Mouse (Mus musculus) MEL (cell line): Measurements from ENCODE around the gene Frg2f1.

Source experiments
- CHD2 ChIP-seq: IDR thresholded peaks from 2 replicates; pipeline ENCODE4 v1.6.1; 2011; ENCODE audit warnings: low read length, improper control_type of control experiment
- CTCF ChIP-seq, 3 experiments: IDR thresholded peaks in 2 of 3; conservative IDR thresholded peaks in 1 of 3; 2 replicates each; pipeline ENCODE4 v1.5.1; 2011 to 2012; ENCODE audit warnings: low read length in 3 of 3, low read depth in 2 of 3, mild to moderate bottlenecking in 2 of 3, improper control_type of control experiment in 1 of 3, inconsistent platforms in 1 of 3, mixed read lengths in 1 of 3, moderate library complexity in 1 of 3; ENCODE audit not compliant: control insufficient read depth in 1 of 3, insufficient read depth in 1 of 3, poor library complexity in 1 of 3, severe bottlenecking in 1 of 3
- EP300 ChIP-seq, 2 experiments: IDR thresholded peaks; 2 replicates each; pipeline ENCODE4 v1.6.1; 2011; ENCODE audit warnings: improper control_type of control experiment in 2 of 2, low read length in 2 of 2, low read depth in 1 of 2, mild to moderate bottlenecking in 1 of 2
- HCFC1 ChIP-seq: IDR thresholded peaks from 2 replicates; pipeline ENCODE4 v1.6.1; 2012; ENCODE audit warnings: low read depth, mild to moderate bottlenecking, inconsistent platforms, low read length, improper control_type of control experiment, moderate library complexity
- MYC ChIP-seq: IDR thresholded peaks from 2 replicates; pipeline ENCODE4 v1.6.1; 2011; ENCODE audit warnings: low read depth, mild to moderate bottlenecking, low read length, improper control_type of control experiment, moderate library complexity
- NRF1 ChIP-seq: IDR thresholded peaks from 2 replicates; pipeline ENCODE4 v1.6.1; 2014; ENCODE audit warnings: low read depth, mild to moderate bottlenecking, inconsistent platforms, low read length, improper control_type of control experiment, moderate library complexity; ENCODE audit not compliant: poor library complexity, insufficient read depth, severe bottlenecking
- POLR2A ChIP-seq, 2 experiments: IDR thresholded peaks; 2 replicates each; pipeline ENCODE4 v1.6.1; 2011 to 2012; ENCODE audit warnings: low read length in 2 of 2, mild to moderate bottlenecking in 2 of 2, control low read depth in 1 of 2, improper control_type of control experiment in 1 of 2, low read depth in 1 of 2, moderate library complexity in 1 of 2; ENCODE audit not compliant: control insufficient read depth in 1 of 2, insufficient read depth in 1 of 2, poor library complexity in 1 of 2
- RAD21 ChIP-seq: IDR thresholded peaks from 2 replicates; pipeline ENCODE4 v1.6.1; 2011; ENCODE audit warnings: mild to moderate bottlenecking, low read depth, low read length, improper control_type of control experiment
- TCF12 ChIP-seq: IDR thresholded peaks from 2 replicates; pipeline ENCODE4 v1.6.1; 2014; ENCODE audit warnings: low read depth, mild to moderate bottlenecking, inconsistent platforms, low read length, improper control_type of control experiment, moderate library complexity
- UBTF ChIP-seq: IDR thresholded peaks from 2 replicates; pipeline ENCODE4 v1.6.1; 2012; ENCODE audit warnings: low read depth, mild to moderate bottlenecking, inconsistent platforms, low read length, improper control_type of control experiment, moderate library complexity, borderline replicate concordance; ENCODE audit not compliant: insufficient read depth
- USF1 ChIP-seq: IDR thresholded peaks from 2 replicates; pipeline ENCODE4 v1.6.1; 2014; ENCODE audit warnings: low read depth, mild to moderate bottlenecking, inconsistent platforms, low read length, improper control_type of control experiment, moderate library complexity
- USF2 ChIP-seq, 2 experiments: IDR thresholded peaks; 2 replicates each; pipeline ENCODE4 v1.6.1; 2011 to 2012; ENCODE audit warnings: improper control_type of control experiment in 2 of 2, low read length in 2 of 2, borderline replicate concordance in 1 of 2, inconsistent platforms in 1 of 2, low read depth in 1 of 2, mild to moderate bottlenecking in 1 of 2; ENCODE audit not compliant: insufficient read depth in 1 of 2
- ZC3H11A ChIP-seq: IDR thresholded peaks from 2 replicates; pipeline ENCODE4 v1.6.1; 2012; ENCODE audit warnings: low read depth, mild to moderate bottlenecking, inconsistent platforms, low read length, improper control_type of control experiment
- ZNF384 ChIP-seq: IDR thresholded peaks from 2 replicates; pipeline ENCODE4 v1.6.1; 2012; ENCODE audit warnings: low read depth, mild to moderate bottlenecking, inconsistent platforms, low read length, improper control_type of control experiment

DNA sequence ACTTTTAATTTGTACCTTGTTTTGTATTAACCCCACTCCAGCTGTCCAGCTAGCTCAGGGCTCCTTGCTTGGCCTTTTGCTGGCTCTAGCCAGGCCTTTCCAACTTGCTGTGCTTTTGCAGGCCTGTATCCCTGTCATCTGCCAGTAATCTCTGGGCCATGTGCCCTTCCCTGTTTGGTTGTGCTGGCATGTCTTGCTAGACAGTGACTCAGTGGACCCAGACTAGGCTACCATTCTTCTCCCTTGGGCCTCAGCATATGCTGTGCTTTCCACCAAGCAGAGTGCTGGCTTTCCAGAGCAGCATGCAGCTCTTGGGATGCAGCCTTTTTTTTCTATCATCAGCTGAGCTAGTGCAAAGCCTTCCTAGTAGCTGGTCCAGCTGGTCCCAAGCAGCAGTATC lies 23.8 kb upstream of the Frg2f1 start:
- TF ChIP-seq NRF1 (no peak), EP300 (IDR thresholded peaks at IDR 0.05; ENCODE audit: low read depth in 1 of 2, low read length in 2 of 2) (no peak), CTCF (IDR thresholded peaks at IDR 0.05 in 2 of 3, conservative IDR thresholded peaks at IDR 0.05 in 1 of 3; ENCODE audit: control insufficient read depth in 1 of 3, insufficient read depth in 1 of 3, low read depth in 2 of 3, low read length in 3 of 3, poor library complexity in 1 of 3, severe bottlenecking in 1 of 3) (no peak), HCFC1 (no peak), ZC3H11A (no peak), UBTF (no peak), POLR2A (IDR thresholded peaks at IDR 0.05; ENCODE audit: control insufficient read depth in 1 of 2, insufficient read depth in 1 of 2, low read depth in 1 of 2, low read length in 2 of 2, poor library complexity in 1 of 2) (no peak), RAD21 (no peak), USF1 (no peak), USF2 (IDR thresholded peaks at IDR 0.05; ENCODE audit: borderline replicate concordance in 1 of 2, insufficient read depth in 1 of 2, low read depth in 1 of 2, low read length in 2 of 2) (no peak), ZNF384 (no peak), TCF12 (no peak), CHD2 (no peak), MYC (no peak)
